Mouse (Mus musculus) frontal cortex, adult 2 months (tissue): Measurements from ENCODE around the gene Tpte. TPM values are rescaled to one million over a fixed set of nuclear protein-coding genes. Genes with fewer than 3 reads are reported as not detected.
A peak's percentile ranks its signal among the peaks of the same experiment; 100 is the strongest.

Source experiments
- DNase-seq, 2 experiments: peaks; one replicate each; pipeline ENCODE4 v3.0.0; 2022; ENCODE audit warnings: low spot score in 1 of 2; ENCODE audit errors: extremely low spot score in 1 of 2
- polyA plus RNA-seq: library from polyadenylated mRNA; depleted of rRNA; stranded (reverse); fragments of >200 nt; gene quantifications from 2 replicates; pipeline ENCODE4 v1.2.3, GENCODE M21; 2012

The Tpte gene
- polyA plus RNA-seq, 1 experiment: not detected

- DNase-seq: no peak
Observed at GRCm38 (mm10) chr8:22359882-22360281, 76.6 kb downstream of the Tpte start.

GRCm38 (mm10) chr8:22376311-22376710 is 93.1 kb downstream of the Tpte start:
- DNase-seq: no peak

- peak in 1 of 2 experiments; percentile 19 for DNase-seq
Observed at GRCm38 (mm10) chr8:22376903-22377302, 93.7 kb downstream of the Tpte start.

- peak in 1 of 2 experiments; percentile 46 for DNase-seq
Observed at GRCm38 (mm10) chr8:22380934-22381333, 97.7 kb downstream of the Tpte start.

- peak in 1 of 2 experiments; percentile 23 for DNase-seq
Observed at GRCm38 (mm10) chr8:22382824-22383595, 99.8 kb downstream of the Tpte start.

- no peak for DNase-seq
Observed at GRCm38 (mm10) chr8:22385158-22385557, 101.9 kb downstream of the Tpte start.

GRCm38 (mm10) chr8:22389874-22390273 is 106.6 kb downstream of the Tpte start:
- no peak for DNase-seq

GRCm38 (mm10) chr8:22390766-22391463 is 107.7 kb downstream of the Tpte start:
- DNase-seq: no peak

- no peak for DNase-seq
Observed at GRCm38 (mm10) chr8:22394471-22394870, 111.2 kb downstream of the Tpte start.

GRCm38 (mm10) chr8:22395256-22395655 is 112.0 kb downstream of the Tpte start:
- no peak for DNase-seq

- DNase-seq: no peak
Observed at GRCm38 (mm10) chr8:22397811-22398141, 114.5 kb downstream of the Tpte start.

- DNase-seq: peak; percentile 29 to 82
Observed at GRCm38 (mm10) chr8:22398142-22398951, 115.1 kb downstream of the Tpte start, which contains the start of gene Slc25a15. TSS of gene Slc25a15 (minus strand) at chr8:22398597.

GRCm38 (mm10) chr8:22399285-22399880 is 116.1 kb downstream of the Tpte start:
- no peak for DNase-seq

- DNase-seq: no peak
Observed at GRCm38 (mm10) chr8:22400593-22400992, 117.4 kb downstream of the Tpte start.

- DNase-seq: no peak
Observed at GRCm38 (mm10) chr8:22403235-22403634, 120.0 kb downstream of the Tpte start.

- no peak for DNase-seq
Observed at GRCm38 (mm10) chr8:22405733-22406132, 122.5 kb downstream of the Tpte start.

- no peak for DNase-seq
Observed at GRCm38 (mm10) chr8:22410688-22411281, 127.5 kb downstream of the Tpte start.

GRCm38 (mm10) chr8:22411282-22411702 is 128.1 kb downstream of the Tpte start, which contains the start of gene Mrps31:
TSS of gene Mrps31 (plus strand) at chr8:22411361.
- DNase-seq: peak; percentile 69 to 94

- DNase-seq: no peak
Observed at GRCm38 (mm10) chr8:22411971-22412370, 128.7 kb downstream of the Tpte start.
